Mouse (Mus musculus): ENCODE measurements around the gene Gemin2. TPM values are rescaled to one million over a fixed set of nuclear protein-coding genes. Genes with fewer than 3 reads are reported as not detected.
"Not testable (repeated sequence)": the region's sequence is repeated elsewhere in the genome, so short reads cannot be mapped to it uniquely, and the experiment has no call there.

Gene Gemin2
- polyA plus RNA-seq, 1 experiment, result 3.1 TPM

DNA sequence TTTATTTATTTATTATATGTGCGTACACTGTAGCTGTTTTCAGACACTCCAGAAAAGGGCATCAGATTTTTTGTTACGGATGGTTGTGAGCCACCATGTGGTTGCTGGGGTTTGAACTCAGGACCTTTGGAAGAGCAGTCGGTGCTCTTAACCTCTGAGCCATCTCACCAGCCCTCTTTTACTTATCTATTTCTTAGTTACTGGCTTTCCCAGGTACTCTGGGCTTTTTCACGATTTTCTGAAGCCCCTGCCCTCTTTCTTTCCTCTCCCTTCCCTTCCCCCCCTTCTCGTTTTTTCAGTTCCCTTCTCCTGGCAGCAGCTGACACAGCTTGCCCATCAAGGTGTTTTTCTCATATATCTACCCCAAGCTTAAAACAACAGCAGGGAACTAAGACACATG is 45.0 kb downstream of the Gemin2 start:
- not testable (repeated sequence) for DNase-seq (ENCODE audit: low read depth)

- no peak for DNase-seq (ENCODE audit: low read depth)
Observed at GRCm38 (mm10) chr12:59060322-59060721, 47.1 kb downstream of the Gemin2 start.

DNA sequence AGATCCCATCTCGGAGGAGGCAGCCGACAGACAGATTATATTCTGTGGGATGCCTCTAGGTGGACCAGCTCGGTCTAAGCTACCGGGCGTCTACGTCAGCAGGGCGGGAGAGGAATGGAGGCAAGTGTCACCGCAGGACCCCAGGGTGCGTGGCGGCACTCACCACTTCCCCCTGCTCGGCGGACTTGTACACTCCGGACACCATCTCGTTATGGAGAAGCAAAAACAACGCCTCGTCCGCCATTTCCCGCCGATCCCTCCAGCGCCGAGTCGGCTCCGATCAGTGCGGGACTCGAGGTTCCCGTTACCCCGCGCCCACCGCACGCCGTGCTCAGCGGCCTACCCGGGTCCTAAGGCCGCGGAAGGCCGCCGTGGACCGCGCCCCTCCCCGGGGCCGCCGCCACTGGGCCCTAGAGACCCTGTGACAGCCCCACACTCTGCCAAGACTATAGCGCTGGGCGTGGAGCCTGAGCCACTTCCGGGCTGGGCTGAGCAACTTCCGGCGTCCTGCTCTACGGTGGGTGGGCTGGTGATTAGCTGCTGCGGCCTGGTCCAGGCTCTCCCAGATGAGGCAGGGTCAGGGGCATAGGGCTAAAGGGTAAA is 47.9 kb downstream of the Gemin2 start, which contains the start of gene Trappc6b:
TSS of gene Trappc6b (minus strand) at position 480 of the 603 bp plus-strand sequence.
- no peak for DNase-seq (ENCODE audit: low read depth)

DNA sequence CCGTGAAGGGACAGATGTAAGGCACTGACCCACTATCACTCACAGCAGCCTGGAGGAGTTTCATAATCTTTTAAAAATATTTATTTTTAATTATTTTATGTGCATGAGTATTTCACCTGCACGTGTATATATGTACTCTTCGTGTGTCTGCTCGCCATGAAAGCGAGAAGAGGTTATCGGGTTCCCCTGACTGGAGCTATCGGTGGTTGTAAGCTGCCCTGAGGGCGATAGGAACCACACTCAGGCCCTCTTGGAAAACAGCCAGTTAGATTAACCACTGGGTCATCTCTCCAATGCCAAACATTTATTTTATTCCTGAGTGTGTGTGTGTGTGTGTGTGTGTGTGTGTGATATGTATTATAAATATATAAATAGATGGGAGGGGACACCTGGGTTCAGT is 51.6 kb downstream of the Gemin2 start:
- DNase-seq (ENCODE audit: low read depth), result no peak

- no peak for DNase-seq (ENCODE audit: low read depth)
Observed at GRCm38 (mm10) chr12:59065776-59066175, 52.6 kb downstream of the Gemin2 start.

DNA sequence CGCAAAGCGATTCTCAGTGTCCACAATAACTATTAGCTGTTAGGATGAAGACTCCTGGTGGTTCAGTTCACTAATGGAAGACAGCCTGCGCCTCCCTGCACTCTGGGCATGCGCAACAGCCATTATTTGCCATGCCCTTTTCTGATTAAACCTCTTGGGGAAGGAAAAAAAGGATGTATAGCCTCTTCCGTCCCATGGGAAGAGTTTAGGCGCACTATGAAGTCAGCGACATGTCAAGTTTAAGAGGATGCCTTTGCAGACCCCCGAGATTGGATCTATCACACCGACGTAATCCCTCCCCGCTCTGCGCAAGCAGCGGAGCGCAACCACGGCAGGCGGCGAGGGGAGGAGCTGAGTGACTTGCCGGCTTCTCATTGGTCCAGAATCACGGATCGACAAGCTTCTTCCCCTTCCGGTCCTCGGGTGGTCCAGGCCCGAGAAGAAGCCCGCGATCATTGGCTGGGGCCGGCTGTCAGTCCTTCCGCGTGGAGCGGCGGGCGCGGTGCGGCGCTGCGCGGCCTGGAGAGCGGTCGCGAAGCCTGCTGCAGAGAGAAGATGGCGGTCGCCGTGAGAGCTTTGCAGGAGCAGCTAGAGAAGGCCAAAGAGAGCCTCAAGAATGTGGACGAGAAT is 53.4 kb downstream of the Gemin2 start, which contains the start of gene Pnn:
TSS of gene Pnn (plus strand) at position 437 of the 630 bp plus-strand sequence.
- DNase-seq (ENCODE audit: low read depth), result peak; percentile 70

DNA sequence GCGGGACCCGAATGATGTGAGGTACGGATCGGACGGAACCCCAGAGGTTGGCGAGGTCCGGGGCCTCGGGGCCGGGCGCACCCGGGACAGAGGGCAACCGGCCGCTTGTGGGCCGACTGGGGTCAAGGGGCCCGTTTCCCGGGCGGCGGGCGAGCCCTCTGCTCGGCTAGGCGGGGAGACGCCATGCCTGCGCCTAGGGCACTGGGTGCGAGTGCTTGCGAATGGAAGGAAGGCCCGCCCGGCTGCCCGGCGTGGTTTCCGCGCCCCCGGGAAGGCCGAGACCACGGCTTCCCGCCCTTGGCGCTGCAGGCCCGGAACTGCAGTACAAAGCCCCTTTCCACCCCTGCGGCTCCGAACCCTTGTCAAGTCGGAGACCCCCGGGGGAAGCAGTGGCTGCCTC is 53.9 kb downstream of the Gemin2 start:
- no peak for DNase-seq (ENCODE audit: low read depth)

- DNase-seq (ENCODE audit: low read depth), result no peak
Observed at GRCm38 (mm10) chr12:59068791-59069190, 55.6 kb downstream of the Gemin2 start.

- DNase-seq (ENCODE audit: low read depth), result no peak
Observed at GRCm38 (mm10) chr12:59072286-59072685, 59.1 kb downstream of the Gemin2 start.

DNA sequence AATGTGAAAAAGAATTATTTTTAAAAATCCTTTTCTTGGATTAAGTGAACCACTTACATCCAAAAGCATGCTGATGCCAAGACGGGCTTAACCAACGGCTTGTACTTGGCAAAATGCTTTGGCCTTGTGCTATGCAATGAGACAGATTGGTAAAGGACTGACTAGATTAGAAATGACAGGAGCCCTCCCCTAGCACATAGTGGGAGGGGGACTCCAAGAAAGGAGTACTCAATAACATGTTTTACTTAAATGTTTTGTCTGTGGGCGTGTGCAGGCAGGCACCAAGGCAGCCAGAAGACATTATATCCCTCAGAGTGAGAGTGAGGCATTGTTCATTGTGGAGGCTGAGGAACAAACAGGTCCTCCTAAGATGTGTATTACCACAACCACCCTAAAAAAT is 60.9 kb downstream of the Gemin2 start:
- DNase-seq (ENCODE audit: low read depth), result no peak

- DNase-seq (ENCODE audit: low read depth), result no peak
Observed at GRCm38 (mm10) chr12:59076996-59077395, 63.8 kb downstream of the Gemin2 start.

GRCm38 (mm10) chr12:59077883-59078282 is 64.7 kb downstream of the Gemin2 start:
- no peak for DNase-seq (ENCODE audit: low read depth)

Other genes with a start within 250 kb of the Gemin2 start
- 23.9 and 29.2 TPM in 2 replicates for gene Sec23a, start 1.4 kb upstream of the Gemin2 start, polyA plus RNA-seq (2012; rRNA removed)
- 77.7 and 116 TPM in 2 replicates for gene Trappc6b, start 48.1 kb downstream of the Gemin2 start, polyA plus RNA-seq (2012; rRNA removed)
- 10.0 and 16.7 TPM in 2 replicates for gene Pnn, start 53.5 kb downstream of the Gemin2 start, polyA plus RNA-seq (2012; rRNA removed)
- gene Mia2, start 82.4 kb downstream of the Gemin2 start, polyA plus RNA-seq (2012; rRNA removed), result 56.4 and 58.9 TPM in 2 replicates
- gene Fbxo33, start 206.3 kb downstream of the Gemin2 start, polyA plus RNA-seq (2012; rRNA removed), result 18.4 and 18.7 TPM in 2 replicates

Data from gonadal fat pad, adult 2 months (tissue).